Mouse (Mus musculus) ES-Bruce4 (cell line): ENCODE measurements around the gene Tmem136. TPM values are rescaled to one million over a fixed set of nuclear protein-coding genes. Genes with fewer than 3 reads are reported as not detected.

Source experiments
- H3K27ac ChIP-seq: 2 replicates; pipeline ENCODE4 v1.5.1; 2012; ENCODE audit warnings: low read length, inconsistent platforms; ENCODE audit not compliant: insufficient read depth
- H3K27me3 ChIP-seq: 2 replicates; pipeline ENCODE4 v1.6.1; 2012; ENCODE audit warnings: mild to moderate bottlenecking, low read length, inconsistent platforms; ENCODE audit not compliant: control insufficient read depth, poor library complexity, insufficient read depth, severe bottlenecking
- H3K36me3 ChIP-seq: 2 replicates; pipeline ENCODE4 v1.6.1; 2012; ENCODE audit warnings: inconsistent platforms, mild to moderate bottlenecking, low read length, moderate library complexity; ENCODE audit not compliant: control insufficient read depth, poor library complexity, insufficient read depth, severe bottlenecking
- H3K4me1 ChIP-seq: one replicate; pipeline ENCODE4 v1.8.1; 2011; ENCODE audit warnings: low read length; ENCODE audit not compliant: control insufficient read depth, insufficient read depth
- H3K4me3 ChIP-seq: 2 replicates; pipeline ENCODE4 v1.5.1; 2011; ENCODE audit warnings: low read depth, mild to moderate bottlenecking, low read length
- H3K9ac ChIP-seq: 2 replicates; pipeline ENCODE4 v1.6.1; 2012; ENCODE audit warnings: low read depth, mild to moderate bottlenecking, inconsistent platforms; ENCODE audit not compliant: poor library complexity, severe bottlenecking
- H3K9me3 ChIP-seq: replicated peaks from 2 replicates; pipeline ENCODE4 v1.6.1; 2012; ENCODE audit warnings: mild to moderate bottlenecking, low read length, inconsistent platforms; ENCODE audit not compliant: control insufficient read depth, poor library complexity, insufficient read depth, severe bottlenecking
- CTCF ChIP-seq: IDR thresholded peaks from one replicate; pipeline ENCODE4 v1.8.1; 2011; ENCODE audit warnings: low read depth, low read length
- EP300 ChIP-seq: IDR thresholded peaks from 2 replicates; pipeline ENCODE4 v1.6.1; 2011; ENCODE audit warnings: low read depth, low read length; ENCODE audit not compliant: insufficient read depth
- POLR2A ChIP-seq: IDR thresholded peaks from one replicate; pipeline ENCODE4 v1.8.1; 2011; ENCODE audit warnings: low read length; ENCODE audit not compliant: insufficient read depth
- polyA plus RNA-seq: library from polyadenylated mRNA; stranded (reverse); fragments of >200 nt; gene quantifications from 2 replicates; pipeline ENCODE4 v1.2.4, GENCODE M21; 2011; ENCODE audit warnings: low read depth; ENCODE audit not compliant: missing spikeins, insufficient read depth, insufficient read length

Gene Tmem136
- polyA plus RNA-seq, 1 experiment = 10.5 TPM

DNA sequence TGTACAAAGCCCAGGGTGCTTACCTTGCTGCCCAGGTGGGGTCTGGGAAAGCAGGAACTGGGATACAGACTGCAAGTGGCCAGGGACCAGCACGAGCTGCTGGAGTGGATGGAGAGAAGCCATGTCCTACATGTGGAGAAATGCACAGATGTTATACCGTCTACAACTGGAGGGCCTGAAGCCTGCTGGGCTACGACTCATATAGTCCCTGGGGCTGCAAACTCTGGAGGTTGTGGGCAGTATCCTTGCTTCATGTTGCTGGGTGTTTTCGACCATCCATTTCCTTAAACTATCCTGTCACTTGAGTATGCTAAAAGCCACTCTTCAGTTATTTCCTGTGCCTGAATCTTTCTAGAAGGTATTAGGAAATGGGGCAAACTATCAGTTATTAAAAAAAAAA, 28.8 kb upstream of the Tmem136 start:
- H3K4me1 ChIP-seq = peaks cover 2% of the 10 kb centered on the region

DNA sequence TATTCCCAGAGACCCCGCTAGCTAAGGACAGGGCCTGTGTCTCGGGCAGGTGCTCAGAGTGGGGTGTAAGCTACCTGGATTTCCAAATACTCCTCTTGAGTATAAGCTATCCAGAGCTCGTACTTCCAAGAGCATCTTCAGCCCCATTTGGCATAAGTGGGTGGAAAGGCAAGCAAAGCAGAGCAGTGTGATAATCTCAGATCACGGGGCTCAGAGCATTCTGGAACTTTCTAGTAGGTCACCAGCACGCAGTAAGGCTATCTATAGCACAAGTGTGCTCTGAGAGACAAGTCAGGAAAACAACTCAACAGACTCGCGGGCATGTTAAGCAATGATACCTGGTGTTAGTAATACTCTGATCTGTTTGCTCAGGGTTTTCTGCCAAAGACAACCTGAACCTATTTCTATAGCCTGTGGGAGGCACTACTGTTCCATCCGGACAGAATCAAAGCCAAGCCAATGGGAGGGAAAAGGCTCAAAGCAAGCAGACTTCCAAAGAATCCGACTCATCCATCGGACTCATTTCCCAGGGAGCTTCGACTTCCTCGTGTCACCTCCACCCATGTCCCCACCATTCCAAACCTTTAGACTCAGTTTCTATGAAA, 27.9 kb upstream of the Tmem136 start:
- Histone ChIP-seq H3K27me3 (no peaks in the 10 kb centered on the region), H3K36me3 (no peaks in the 10 kb centered on the region), H3K4me3 (no peak overlapping the region), H3K9ac (no peak overlapping the region), H3K4me1 (no peaks in the 10 kb centered on the region), H3K9me3 (no peaks in the 10 kb centered on the region), H3K27ac (no peak overlapping the region)
- no peak for TF ChIP-seq EP300
- TF ChIP-seq CTCF = peak; percentile 26
- no peak for TF ChIP-seq POLR2A

More for the DNA sequence above, 28.8 kb upstream of the Tmem136 start:
- no peak overlapping the region for H3K4me3 ChIP-seq
- no peak for TF ChIP-seq CTCF
- no peaks in the 10 kb centered on the region for H3K36me3 ChIP-seq
- H3K9ac ChIP-seq = no peak overlapping the region
- H3K27me3 ChIP-seq = no peaks in the 10 kb centered on the region
- H3K9me3 ChIP-seq = no peaks in the 10 kb centered on the region
- H3K27ac ChIP-seq = no peak overlapping the region

DNA sequence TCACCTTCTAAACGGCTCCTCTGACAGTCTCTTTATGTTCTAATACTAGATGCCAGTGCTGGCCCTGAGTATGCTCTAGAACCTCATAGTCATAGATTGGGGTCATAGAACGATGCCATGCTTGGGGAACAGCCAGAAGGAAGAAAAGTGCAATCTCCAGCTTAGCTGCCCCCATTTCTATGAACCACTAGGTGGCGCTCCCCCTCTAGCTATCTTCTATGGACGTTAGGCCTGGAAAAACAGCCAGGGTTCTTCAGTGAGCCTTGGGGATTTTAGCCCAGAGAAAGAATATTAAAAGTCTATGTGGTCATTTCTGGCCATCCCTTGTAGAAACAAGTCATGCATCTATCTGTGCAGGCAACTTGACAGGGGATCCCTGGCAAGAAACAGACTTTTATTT, 25.5 kb upstream of the Tmem136 start:
- Histone ChIP-seq H3K9me3 (no peaks in the 10 kb centered on the region), H3K27me3 (no peaks in the 10 kb centered on the region), H3K9ac (no peak overlapping the region), H3K4me1 (no peaks in the 10 kb centered on the region), H3K27ac (no peak overlapping the region), H3K36me3 (no peaks in the 10 kb centered on the region), H3K4me3 (no peak overlapping the region)
- TF ChIP-seq CTCF (peak; percentile 68), POLR2A (no peak), EP300 (no peak)

DNA sequence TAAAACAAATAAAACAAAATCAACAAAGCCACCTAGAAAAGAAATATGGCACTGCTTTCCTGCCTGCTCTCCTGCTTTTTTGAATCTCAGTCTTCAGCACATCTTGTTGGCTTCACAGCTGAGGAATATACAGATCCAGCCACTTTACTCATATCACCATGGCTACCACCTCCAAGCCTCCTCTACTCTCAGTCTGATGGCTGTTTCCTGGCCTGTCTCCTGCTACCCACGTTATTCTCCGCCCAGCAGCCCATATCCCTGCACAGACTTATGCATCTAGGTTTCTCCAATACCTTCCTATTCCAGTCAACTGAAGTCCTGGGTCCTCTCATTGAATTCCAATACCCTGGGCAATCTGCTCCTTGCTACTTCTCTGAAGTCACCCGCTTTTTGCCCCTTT, 17.2 kb upstream of the Tmem136 start:
- no peaks in the 10 kb centered on the region for H3K36me3 ChIP-seq
- peaks cover 9% of the 10 kb centered on the region for H3K4me1 ChIP-seq
- H3K4me3 ChIP-seq = no peak overlapping the region
- TF ChIP-seq EP300 (no peak), CTCF (no peak), POLR2A (no peak)
- no peaks in the 10 kb centered on the region for H3K27me3 ChIP-seq
- H3K9ac ChIP-seq = no peak overlapping the region
- H3K27ac ChIP-seq = no peak overlapping the region
- H3K9me3 ChIP-seq = no peaks in the 10 kb centered on the region

DNA sequence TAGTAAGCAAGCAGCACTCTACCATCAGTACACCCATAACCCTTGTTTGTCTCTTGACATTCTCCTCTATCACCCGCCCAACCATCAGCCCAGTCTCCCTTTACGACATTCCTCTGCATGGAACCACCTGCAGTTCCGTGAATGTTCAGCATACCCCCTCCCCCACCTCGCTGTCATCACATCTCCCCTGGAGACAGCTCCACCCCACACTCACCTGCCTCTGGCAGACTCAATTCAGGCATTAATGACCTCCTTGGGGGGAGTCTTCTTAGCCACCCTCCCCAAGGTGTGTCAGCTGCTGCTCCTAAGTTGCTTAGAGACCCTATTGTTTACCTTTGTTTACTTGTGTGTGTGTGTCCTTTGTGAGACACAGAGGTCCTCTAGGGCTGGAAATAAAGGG, 16.0 kb upstream of the Tmem136 start:
- Histone ChIP-seq H3K9me3 (no peaks in the 10 kb centered on the region), H3K27me3 (no peaks in the 10 kb centered on the region), H3K36me3 (no peaks in the 10 kb centered on the region), H3K4me3 (no peak overlapping the region), H3K27ac (no peak overlapping the region), H3K9ac (no peak overlapping the region), H3K4me1 (peaks cover 9% of the 10 kb centered on the region)
- TF ChIP-seq EP300 (peak; percentile 95), POLR2A (no peak)

DNA sequence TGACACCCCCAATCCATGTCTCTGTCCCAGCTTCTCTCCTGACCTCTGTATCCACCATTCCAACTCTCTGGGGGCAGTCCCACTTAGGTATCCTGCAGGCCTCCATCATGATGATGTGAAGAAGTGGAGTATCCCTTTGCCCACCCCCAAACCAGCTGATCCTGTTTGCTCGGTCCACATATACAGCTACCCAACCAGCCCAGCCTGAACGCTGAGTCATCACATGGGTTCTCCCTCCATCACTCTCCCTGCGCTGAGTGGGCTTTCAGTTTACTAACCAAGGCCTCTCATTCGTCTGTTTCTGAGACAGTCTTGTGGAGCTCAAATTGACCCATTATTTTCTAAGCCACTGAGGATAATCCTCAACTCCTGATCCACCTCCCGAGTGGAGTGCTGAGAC, 15.6 kb upstream of the Tmem136 start:
- no peaks in the 10 kb centered on the region for H3K27me3 ChIP-seq
- TF ChIP-seq EP300 (no peak), POLR2A (no peak), CTCF (no peak)
- H3K9me3 ChIP-seq = no peaks in the 10 kb centered on the region
- H3K4me3 ChIP-seq = no peak overlapping the region
- H3K36me3 ChIP-seq = no peaks in the 10 kb centered on the region
- H3K9ac ChIP-seq = no peak overlapping the region
- H3K4me1 ChIP-seq = peaks cover 9% of the 10 kb centered on the region
- no peak overlapping the region for H3K27ac ChIP-seq
